Mouse (Mus musculus) midbrain, postnatal 0 days (tissue): Measurements from ENCODE around the gene Srsf10. TPM values are rescaled to one million over a fixed set of nuclear protein-coding genes. Genes with fewer than 3 reads are reported as not detected.

Source experiments
- ATAC-seq: fragments of 200-750 bp; cut with Nextera tagmentation; 2 replicates; pipeline ENCODE4 v1.8.0; 2017; ENCODE audit warnings: moderate number of reproducible peaks, mild to moderate bottlenecking, moderate TSS enrichment, moderate library complexity; ENCODE audit not compliant: low FRiP score
- DNase-seq: peaks from one replicate; pipeline ENCODE4 v3.0.0-alpha.2; 2015; ENCODE audit warnings: low spot score
- H3K27ac ChIP-seq: fragments of 300-500 bp; sonication (generic); 2 replicates; pipeline ENCODE4 v1.5.1; 2014; ENCODE audit warnings: low read depth, mild to moderate bottlenecking, low read length, mixed read lengths
- H3K27me3 ChIP-seq: fragments of 300-500 bp; sonication (generic); 2 replicates; pipeline ENCODE4 v1.6.1; 2014; ENCODE audit warnings: low read length, control low read depth, mixed read lengths; ENCODE audit not compliant: insufficient read depth
- H3K36me3 ChIP-seq: fragments of 300-500 bp; sonication (generic); 2 replicates; pipeline ENCODE4 v1.6.1; 2014; ENCODE audit warnings: low read length, control low read depth, mixed read lengths; ENCODE audit not compliant: insufficient read depth
- H3K4me1 ChIP-seq: fragments of 300-500 bp; sonication (generic); 2 replicates; pipeline ENCODE4 v1.6.1; 2014; ENCODE audit warnings: mild to moderate bottlenecking, control low read depth, antibody characterized with exemption, low read length, mixed read lengths; ENCODE audit not compliant: insufficient read depth
- H3K4me2 ChIP-seq: fragments of 300-500 bp; sonication (generic); 2 replicates; pipeline ENCODE4 v1.6.1; 2014; ENCODE audit warnings: low read depth, mild to moderate bottlenecking, low read length, mixed read lengths; ENCODE audit not compliant: poor library complexity, severe bottlenecking
- H3K4me3 ChIP-seq: fragments of 300-500 bp; sonication (generic); 2 replicates; pipeline ENCODE4 v1.5.1; 2014; ENCODE audit warnings: low read depth, mild to moderate bottlenecking, low read length, moderate library complexity
- H3K9ac ChIP-seq: fragments of 300-500 bp; sonication (generic); replicated peaks from 2 replicates; pipeline ENCODE4 v1.6.1; 2014; ENCODE audit warnings: mild to moderate bottlenecking, low read length, moderate library complexity, mixed read lengths; ENCODE audit not compliant: poor library complexity, severe bottlenecking
- H3K9me3 ChIP-seq: fragments of 300-500 bp; sonication (generic); 2 replicates; pipeline ENCODE4 v1.6.1; 2016; ENCODE audit warnings: low read length, control low read depth
- CTCF ChIP-seq: IDR thresholded peaks from 2 replicates; pipeline ENCODE4 v1.5.1; 2016; ENCODE audit warnings: antibody characterized with exemption, mild to moderate bottlenecking
- WGBS: fragments of 180-500 bp; shearing (Covaris S2); extraction: QIAGEN DNeasy Blood & Tissue Kit; methylation state at CpG from one replicate; pipeline ENCODE4 v1.1.7; 2014; 5-methylcytosine and 5-hydroxymethylcytosine counted together
- polyA plus RNA-seq: library from polyadenylated mRNA; unstranded; fragments of >200 nt; fragmentation: Nextera tagmentation; extraction: Ambion mirVana; gene quantifications from 2 replicates; pipeline ENCODE4 v1.2.1, GENCODE M21; 2015
- total RNA-seq: library from RNA; depleted of rRNA; stranded (reverse); fragments of >200 nt; gene quantifications from 2 replicates; pipeline ENCODE4 v1.2.3, GENCODE M21; 2014

The Srsf10 gene
- total and polyA plus RNA-seq, 2 experiments from 2014 or later, result 66.6 to 155 TPM

DNA sequence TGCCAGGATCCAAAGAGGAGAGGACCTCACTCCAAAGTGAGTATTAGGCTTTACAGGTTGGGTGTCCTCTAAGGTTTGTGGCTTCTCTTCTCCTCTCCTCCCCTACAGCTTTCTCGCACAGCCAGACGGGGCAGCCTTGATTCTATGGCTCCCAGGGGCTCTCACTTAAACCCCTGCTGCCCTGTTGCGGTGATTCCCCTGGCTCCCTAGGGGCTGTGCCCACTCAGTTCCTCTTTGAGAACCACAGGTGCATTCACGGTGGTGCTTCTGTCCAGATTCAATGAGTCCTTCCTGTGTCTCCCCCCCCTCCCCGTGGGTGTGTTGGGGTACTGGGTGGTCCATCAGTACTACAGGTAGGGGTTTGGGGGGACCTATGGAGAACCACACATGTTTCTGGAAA lies 44.5 kb downstream of the Srsf10 start:
- Histone ChIP-seq H3K27ac (no peak overlapping the region), H3K4me3 (no peak overlapping the region), H3K36me3 (no peaks in the 10 kb centered on the region), H3K9ac (no peak overlapping the region), H3K27me3 (no peaks in the 10 kb centered on the region), H3K4me1 (no peaks in the 10 kb centered on the region), H3K9me3 (no peaks in the 10 kb centered on the region), H3K4me2 (no peak overlapping the region)
- DNase-seq (no peak), ATAC-seq (no peak)
- TF ChIP-seq CTCF, result no peak
- WGBS, result 82% methylated on average over 5 of the region's 5 CpGs

DNA sequence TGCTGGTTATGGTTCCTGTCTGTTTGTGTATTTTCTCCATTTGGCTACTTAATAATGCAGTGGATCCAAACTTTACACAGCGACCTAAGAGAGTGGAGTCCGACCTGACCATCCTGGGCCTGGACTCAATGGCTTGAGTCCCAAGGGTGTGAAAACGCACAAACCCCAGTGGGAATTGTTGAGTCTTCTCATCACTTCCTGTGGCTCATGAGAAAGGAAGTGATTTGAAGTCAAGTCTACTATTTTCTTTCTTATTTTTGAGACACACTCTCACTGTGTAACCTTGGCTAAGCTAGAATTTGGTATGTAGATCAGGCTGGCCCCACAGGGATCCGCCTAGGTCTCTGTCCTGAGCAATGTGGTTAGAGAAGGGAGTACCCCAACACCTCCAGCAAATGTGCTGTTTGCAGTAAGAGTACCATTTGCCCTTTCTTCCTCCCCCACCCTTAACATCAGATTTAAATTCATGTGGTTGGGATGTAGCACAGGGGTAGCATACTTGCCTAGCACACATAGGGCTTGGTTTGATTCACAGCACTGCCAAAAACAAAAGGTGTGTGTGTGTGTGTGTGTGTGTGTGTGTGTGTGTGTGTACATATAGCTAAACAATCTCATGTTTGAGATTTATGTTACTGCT lies 47.2 kb downstream of the Srsf10 start:
- Histone ChIP-seq H3K4me3 (no peak overlapping the region), H3K36me3 (no peaks in the 10 kb centered on the region), H3K4me2 (no peak overlapping the region), H3K27ac (no peak overlapping the region), H3K4me1 (no peaks in the 10 kb centered on the region), H3K9ac (no peak overlapping the region), H3K9me3 (no peaks in the 10 kb centered on the region), H3K27me3 (no peaks in the 10 kb centered on the region)
- TF ChIP-seq CTCF, result no peak
- DNase-seq (no peak), ATAC-seq (no peak)
- 89% methylated on average over 4 of the region's 4 CpGs for WGBS

DNA sequence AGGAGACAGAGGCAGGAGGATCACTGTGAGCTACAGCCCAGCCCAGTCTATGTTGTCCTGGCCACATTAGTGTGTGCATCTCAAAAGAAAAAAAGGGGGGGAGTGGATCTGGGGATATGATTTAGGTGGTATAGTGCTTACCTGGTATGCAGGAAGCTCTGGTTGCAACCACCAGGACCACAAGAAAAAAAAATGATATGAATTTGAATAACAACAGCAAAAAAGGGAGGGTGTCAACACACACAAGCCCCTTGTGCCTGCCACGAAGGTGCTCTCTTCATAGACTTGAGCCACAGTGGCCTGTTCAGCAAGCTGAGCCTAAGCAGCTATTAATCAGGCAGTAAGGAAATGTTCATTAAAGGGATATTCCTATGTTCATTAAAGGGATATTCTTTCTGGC lies 49.3 kb downstream of the Srsf10 start:
- Histone ChIP-seq H3K36me3 (no peaks in the 10 kb centered on the region), H3K27me3 (no peaks in the 10 kb centered on the region), H3K4me1 (no peaks in the 10 kb centered on the region), H3K4me3 (no peak overlapping the region), H3K9me3 (no peaks in the 10 kb centered on the region), H3K9ac (no peak overlapping the region), H3K4me2 (no peak overlapping the region), H3K27ac (no peak overlapping the region)
- 46% methylated on average over 1 of the region's 1 CpGs for WGBS
- TF ChIP-seq CTCF, result no peak
- ATAC-seq (no peak), DNase-seq (no peak)

DNA sequence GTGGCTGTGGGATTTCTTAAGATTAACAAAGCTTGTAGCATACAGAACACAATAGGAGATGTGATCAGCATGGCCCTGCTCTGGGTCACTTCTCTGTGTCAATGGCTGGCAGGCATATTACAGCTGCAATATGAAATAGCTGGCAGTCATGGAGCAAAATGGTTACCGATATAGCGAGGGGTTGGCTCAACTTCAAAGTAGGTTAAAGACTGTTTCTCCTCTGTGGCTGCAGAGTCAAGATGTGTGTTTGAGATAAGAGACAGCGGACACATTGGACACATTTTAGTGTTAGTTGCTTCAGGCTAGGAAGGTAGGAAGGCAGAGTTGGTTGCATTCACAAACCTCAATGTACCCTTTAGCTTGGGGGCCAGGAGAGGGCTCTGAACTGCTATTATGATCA lies 51.1 kb downstream of the Srsf10 start:
- Histone ChIP-seq H3K27ac (no peak overlapping the region), H3K27me3 (no peaks in the 10 kb centered on the region), H3K4me3 (no peak overlapping the region), H3K4me1 (no peaks in the 10 kb centered on the region), H3K9me3 (no peaks in the 10 kb centered on the region), H3K4me2 (no peak overlapping the region), H3K36me3 (no peaks in the 10 kb centered on the region), H3K9ac (no peak overlapping the region)
- DNase-seq (no peak), ATAC-seq (no peak)
- no peak for TF ChIP-seq CTCF
- WGBS, result 91% methylated on average over 3 of the region's 3 CpGs

DNA sequence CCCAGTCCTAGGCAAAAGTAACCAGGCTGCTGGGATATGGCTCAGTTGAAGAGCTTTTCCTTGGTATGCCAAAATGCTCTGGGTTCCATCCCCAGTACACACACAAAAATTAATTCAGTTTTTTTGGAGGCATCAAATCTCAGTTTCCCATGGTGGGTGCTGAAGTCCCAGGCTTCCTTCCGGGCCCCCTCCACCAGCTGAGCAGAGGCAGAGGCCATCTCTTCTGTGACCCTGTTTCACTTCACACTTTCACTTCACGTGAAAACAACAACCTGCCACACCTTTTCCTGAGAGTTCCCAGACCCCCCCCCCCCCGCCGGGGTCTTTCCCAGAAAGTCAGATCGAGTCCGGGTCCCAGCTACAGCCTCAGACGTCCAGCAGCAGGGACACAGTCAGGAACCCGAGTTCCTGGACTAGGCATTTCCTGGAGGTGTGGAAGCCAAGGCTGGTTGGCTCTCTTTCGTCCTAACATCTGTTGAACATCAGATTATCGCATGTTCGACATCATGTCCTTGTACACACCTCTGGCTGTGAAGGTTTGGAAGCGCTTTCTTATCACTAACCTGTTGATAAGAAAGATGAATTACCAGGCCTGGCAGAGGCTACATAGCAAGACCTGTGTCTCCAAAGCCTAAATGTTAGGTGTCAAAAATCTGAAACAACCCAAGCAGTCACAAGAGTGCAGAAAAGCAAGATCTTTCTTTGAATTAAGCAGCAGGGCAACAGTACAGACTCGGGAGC lies 53.9 kb downstream of the Srsf10 start:
- no peak for TF ChIP-seq CTCF
- Histone ChIP-seq H3K36me3 (no peaks in the 10 kb centered on the region), H3K4me1 (no peaks in the 10 kb centered on the region), H3K27me3 (no peaks in the 10 kb centered on the region), H3K9me3 (no peaks in the 10 kb centered on the region), H3K4me2 (no peak overlapping the region), H3K4me3 (no peak overlapping the region), H3K9ac (no peak overlapping the region), H3K27ac (no peak overlapping the region)
- WGBS, result 80% methylated on average over 13 of the region's 13 CpGs
- ATAC-seq (no peak), DNase-seq (no peak)

DNA sequence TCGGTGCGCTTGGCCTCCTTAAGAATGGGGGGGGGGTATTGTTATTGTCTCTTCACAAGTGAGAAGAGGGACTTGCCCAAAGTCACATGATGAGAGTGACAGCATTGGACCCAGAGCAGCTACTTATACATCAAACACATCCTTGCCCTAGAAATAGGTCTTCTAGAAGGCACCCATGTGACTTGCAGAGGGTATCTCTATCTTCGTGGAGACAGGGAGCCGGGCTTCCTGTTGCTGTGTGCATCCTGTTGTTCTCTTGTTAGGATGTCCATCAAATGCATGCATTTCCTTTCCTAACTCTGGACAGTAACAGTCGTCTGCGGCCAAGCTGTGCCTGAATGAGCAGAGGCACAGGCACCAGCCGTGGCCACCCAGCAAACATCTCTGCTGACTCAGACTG lies 56.0 kb downstream of the Srsf10 start:
- no peak for ATAC-seq
- Histone ChIP-seq H3K27ac (no peak overlapping the region), H3K4me2 (no peak overlapping the region), H3K4me1 (no peaks in the 10 kb centered on the region), H3K9me3 (no peaks in the 10 kb centered on the region), H3K4me3 (no peak overlapping the region), H3K36me3 (no peaks in the 10 kb centered on the region), H3K9ac (no peak overlapping the region), H3K27me3 (no peaks in the 10 kb centered on the region)
- DNase-seq, result no peak
- TF ChIP-seq CTCF, result no peak
- WGBS, result 72% methylated on average over 7 of the region's 7 CpGs
